Mouse (Mus musculus) liver, embryonic 13.5 days (tissue): ENCODE results near the gene Gm3594. TPM values are rescaled to one million over a fixed set of nuclear protein-coding genes. Genes with fewer than 3 reads are reported as not detected.
"Not testable (repeated sequence)": the region's sequence is repeated elsewhere in the genome, so short reads cannot be mapped to it uniquely, and the experiment has no call there.

Source experiments
- ATAC-seq: fragments of 200-750 bp; cut with Nextera tagmentation; 2 replicates; pipeline ENCODE4 v1.8.0; 2017; ENCODE audit warnings: low read depth, mild to moderate bottlenecking, moderate number of reproducible peaks, moderate library complexity
- DNase-seq: peaks from one replicate; pipeline ENCODE4 v3.0.0; 2022
- H3K27ac ChIP-seq: fragments of 300-500 bp; sonication (generic); 2 replicates; pipeline ENCODE4 v1.5.1; 2015; ENCODE audit warnings: moderate library complexity, mild to moderate bottlenecking, inconsistent platforms
- H3K27me3 ChIP-seq: fragments of 300-500 bp; sonication (generic); 2 replicates; pipeline ENCODE4 v1.6.1; 2015; ENCODE audit warnings: mild to moderate bottlenecking, inconsistent platforms
- H3K36me3 ChIP-seq: fragments of 300-500 bp; sonication (generic); 2 replicates; pipeline ENCODE4 v1.6.1; 2015; ENCODE audit warnings: mild to moderate bottlenecking, inconsistent platforms
- H3K4me1 ChIP-seq: fragments of 300-500 bp; sonication (generic); replicated peaks from 2 replicates; pipeline ENCODE4 v1.6.1; 2015; ENCODE audit warnings: inconsistent platforms
- H3K4me2 ChIP-seq: fragments of 300-500 bp; sonication (generic); 2 replicates; pipeline ENCODE4 v1.6.1; 2015; ENCODE audit warnings: inconsistent platforms, mild to moderate bottlenecking, moderate library complexity
- H3K4me3 ChIP-seq: fragments of 300-500 bp; sonication (generic); replicated peaks from 2 replicates; pipeline ENCODE4 v1.5.1; 2015; ENCODE audit warnings: mild to moderate bottlenecking, inconsistent platforms
- H3K9ac ChIP-seq: fragments of 300-500 bp; sonication (generic); 2 replicates; pipeline ENCODE4 v1.6.1; 2015; ENCODE audit warnings: mild to moderate bottlenecking, inconsistent platforms
- H3K9me3 ChIP-seq: fragments of 300-500 bp; sonication (generic); replicated peaks from 2 replicates; pipeline ENCODE4 v1.6.1; 2016; ENCODE audit warnings: inconsistent platforms
- WGBS: fragments of 180-500 bp; shearing (Covaris S2); methylation state at CpG from one replicate; pipeline ENCODE4 v1.1.7; 2015; ENCODE audit not compliant: insufficient replicate concordance; 5-methylcytosine and 5-hydroxymethylcytosine counted together
- polyA plus RNA-seq: library from polyadenylated mRNA; unstranded; fragments of >200 nt; fragmentation: Nextera tagmentation; extraction: Ambion mirVana; gene quantifications from 2 replicates; pipeline ENCODE4 v1.2.1, GENCODE M21; 2015

Gm3594 gene
- polyA plus RNA-seq = not detected in 2 replicates

DNA sequence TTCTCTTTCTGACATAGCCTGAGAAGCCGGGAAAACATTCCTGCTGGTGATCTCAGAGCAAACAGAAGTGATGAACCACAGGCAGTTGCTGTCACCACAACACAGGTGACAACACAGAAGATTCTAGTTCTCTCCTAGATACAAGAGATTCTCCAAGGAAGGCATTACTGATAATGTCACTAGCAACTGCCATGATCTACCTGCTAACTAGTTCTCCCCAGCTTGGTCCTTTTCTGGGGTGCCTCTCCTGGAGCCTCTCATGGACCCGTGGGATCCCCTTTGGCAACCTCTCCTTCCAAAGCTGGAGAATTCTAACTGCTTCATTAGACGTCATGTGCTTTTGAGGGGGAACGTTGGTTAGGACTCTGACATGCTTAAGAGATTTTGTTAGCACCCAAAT, at the start of gene Gm3594:
TSS of gene Gm3594 (minus strand) at position 101 of the 400 bp plus-strand sequence.
- not testable (repeated sequence) for DNase-seq, ATAC-seq, H3K27ac ChIP-seq, H3K9me3 ChIP-seq, H3K4me3 ChIP-seq, H3K36me3 ChIP-seq, H3K27me3 ChIP-seq, H3K9ac ChIP-seq, H3K4me1 ChIP-seq, H3K4me2 ChIP-seq
- no CpG with 5 or more reads among the region's 4 CpGs for WGBS

DNA sequence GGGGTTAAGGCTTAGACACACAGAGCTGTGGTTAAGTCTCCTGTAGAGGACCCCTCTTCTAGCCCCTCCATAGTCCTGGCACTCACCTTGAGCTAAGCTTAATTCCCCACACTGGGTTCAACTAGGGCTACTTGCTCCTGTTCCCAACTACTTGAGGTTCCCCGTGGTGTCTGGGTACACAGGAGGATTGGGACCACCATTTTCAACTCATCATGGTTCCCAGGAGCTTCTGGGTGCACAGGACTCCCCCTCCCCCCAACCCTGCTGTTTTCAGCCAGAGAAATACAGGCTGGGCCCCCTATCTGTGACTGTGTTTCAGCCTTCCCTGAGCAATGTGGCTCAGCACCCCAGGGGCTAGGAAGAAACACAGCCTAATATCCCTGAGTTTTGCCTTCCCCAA, 41.9 kb upstream of the Gm3594 start:
- not testable (repeated sequence) for H3K9ac ChIP-seq, H3K4me1 ChIP-seq, H3K4me2 ChIP-seq, DNase-seq, H3K9me3 ChIP-seq, H3K27ac ChIP-seq, H3K36me3 ChIP-seq, H3K27me3 ChIP-seq, H3K4me3 ChIP-seq, ATAC-seq
- 26% methylated on average over 1 of the region's 1 CpGs for WGBS

GRCm38 (mm10) chr14:6485541-6485940, 41.1 kb upstream of the Gm3594 start:
- not testable (repeated sequence) for H3K4me3 ChIP-seq, H3K9ac ChIP-seq, DNase-seq, H3K27me3 ChIP-seq, H3K27ac ChIP-seq, H3K36me3 ChIP-seq, H3K9me3 ChIP-seq, H3K4me1 ChIP-seq, ATAC-seq, H3K4me2 ChIP-seq
- 0% methylated on average over 1 of the region's 1 CpGs for WGBS

DNA sequence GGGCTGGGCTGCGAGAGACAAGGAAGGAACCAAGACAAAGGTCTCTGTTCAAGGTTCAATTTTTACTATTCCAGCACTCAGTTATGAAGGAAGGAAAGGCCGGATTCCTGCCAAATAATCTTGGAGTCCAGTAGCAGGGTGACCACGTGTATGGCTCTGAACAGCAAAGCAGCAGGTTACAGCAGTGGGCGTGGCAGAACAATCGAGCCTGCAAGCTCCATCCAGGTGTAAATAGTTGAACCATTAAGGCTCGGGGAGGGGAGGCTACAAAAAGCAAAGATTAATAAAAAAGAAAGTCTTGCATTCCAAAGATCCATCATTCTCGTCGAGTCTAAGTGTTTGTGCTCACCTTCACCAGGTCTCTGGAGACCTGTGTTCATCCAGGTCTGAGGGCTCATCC, 37.7 kb upstream of the Gm3594 start:
- H3K4me2 ChIP-seq, H3K9ac ChIP-seq, H3K27ac ChIP-seq, H3K36me3 ChIP-seq, H3K9me3 ChIP-seq, ATAC-seq, H3K4me3 ChIP-seq, H3K4me1 ChIP-seq, H3K27me3 ChIP-seq, DNase-seq: not testable (repeated sequence)
- WGBS = 60% methylated on average over 8 of the region's 8 CpGs

- H3K36me3 ChIP-seq, H3K27ac ChIP-seq, H3K27me3 ChIP-seq, H3K4me3 ChIP-seq, ATAC-seq, H3K4me2 ChIP-seq, H3K4me1 ChIP-seq, DNase-seq, H3K9ac ChIP-seq, H3K9me3 ChIP-seq: not testable (repeated sequence)
- WGBS = 68% methylated on average over 1 of the region's 1 CpGs
Measured at GRCm38 (mm10) chr14:6471856-6472255, 27.4 kb upstream of the Gm3594 start.

DNA sequence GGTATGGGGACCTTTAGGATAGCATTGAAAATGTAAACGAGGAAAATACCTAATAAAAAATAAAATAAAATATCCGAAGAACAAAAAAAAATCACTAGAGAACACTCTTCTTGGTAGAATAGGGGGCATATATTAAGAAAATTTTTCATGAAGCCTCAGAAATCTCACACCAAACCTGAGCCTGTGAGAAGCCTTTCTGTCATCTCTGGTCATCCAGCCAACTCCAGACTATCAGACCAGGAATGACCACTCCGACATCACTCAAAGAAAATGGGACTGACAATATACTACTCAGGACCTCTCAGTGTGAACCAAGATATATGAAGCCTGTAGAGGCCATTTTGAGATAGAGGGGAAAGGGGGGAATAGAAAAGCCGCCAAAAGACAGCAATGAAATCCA, 3.6 kb downstream of the Gm3594 start:
- not testable (repeated sequence) for H3K4me2 ChIP-seq, H3K27me3 ChIP-seq, DNase-seq, H3K27ac ChIP-seq, H3K9ac ChIP-seq, ATAC-seq, H3K4me3 ChIP-seq, H3K4me1 ChIP-seq, H3K9me3 ChIP-seq, H3K36me3 ChIP-seq
- 47% methylated on average over 3 of the region's 4 CpGs for WGBS

GRCm38 (mm10) chr14:6440206-6440605, 4.2 kb downstream of the Gm3594 start:
- not testable (repeated sequence) for H3K27me3 ChIP-seq, H3K36me3 ChIP-seq, H3K4me2 ChIP-seq, H3K9ac ChIP-seq, H3K9me3 ChIP-seq, DNase-seq, H3K4me1 ChIP-seq, H3K27ac ChIP-seq, ATAC-seq, H3K4me3 ChIP-seq
- WGBS = 63% methylated on average over 2 of the region's 5 CpGs

- not testable (repeated sequence) for DNase-seq, H3K36me3 ChIP-seq
Measured at GRCm38 (mm10) chr14:6426766-6427165, 17.6 kb downstream of the Gm3594 start.

DNA sequence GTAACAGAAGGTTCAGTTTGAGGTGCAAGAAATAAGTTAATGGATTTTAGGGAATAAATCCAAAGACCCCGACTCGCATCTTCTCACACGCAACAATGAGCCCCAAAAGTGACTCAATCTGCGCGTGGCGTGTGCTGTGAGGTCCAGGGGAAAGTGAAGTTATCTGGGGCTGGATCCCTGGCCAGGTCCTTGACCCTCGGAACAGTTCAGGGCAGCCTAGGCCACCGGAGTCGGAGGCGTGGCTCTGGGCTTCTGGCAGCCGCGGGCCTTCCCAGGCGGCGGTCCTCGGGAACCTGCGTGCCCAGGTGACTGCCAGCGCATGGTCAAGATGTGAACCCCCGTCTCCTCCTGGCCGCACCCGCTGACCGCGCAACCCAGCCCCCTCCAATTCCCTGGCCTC, 18.1 kb downstream of the Gm3594 start:
- H3K4me2 ChIP-seq, H3K9ac ChIP-seq, DNase-seq: not testable (repeated sequence)

More at GRCm38 (mm10) chr14:6426766-6427165, 17.6 kb downstream of the Gm3594 start:
- H3K9me3 ChIP-seq, H3K27me3 ChIP-seq, H3K27ac ChIP-seq, H3K4me1 ChIP-seq, ATAC-seq, H3K4me3 ChIP-seq, H3K9ac ChIP-seq, H3K4me2 ChIP-seq: not testable (repeated sequence)
- 6% methylated on average over 26 of the region's 42 CpGs for WGBS

GRCm38 (mm10) chr14:6412382-6412781, 32.0 kb downstream of the Gm3594 start, which contains the start of gene Gm3591:
Gm3591 (minus strand) TSS chr14:6412482.
- no CpG with 5 or more reads among the region's 2 CpGs for WGBS
- DNase-seq = not testable (repeated sequence)

More for the DNA sequence above, 18.1 kb downstream of the Gm3594 start:
- not testable (repeated sequence) for H3K27me3 ChIP-seq, H3K36me3 ChIP-seq, H3K4me1 ChIP-seq, H3K4me3 ChIP-seq, H3K9me3 ChIP-seq, H3K27ac ChIP-seq, ATAC-seq
- 19% methylated on average over 22 of the region's 22 CpGs for WGBS

DNA sequence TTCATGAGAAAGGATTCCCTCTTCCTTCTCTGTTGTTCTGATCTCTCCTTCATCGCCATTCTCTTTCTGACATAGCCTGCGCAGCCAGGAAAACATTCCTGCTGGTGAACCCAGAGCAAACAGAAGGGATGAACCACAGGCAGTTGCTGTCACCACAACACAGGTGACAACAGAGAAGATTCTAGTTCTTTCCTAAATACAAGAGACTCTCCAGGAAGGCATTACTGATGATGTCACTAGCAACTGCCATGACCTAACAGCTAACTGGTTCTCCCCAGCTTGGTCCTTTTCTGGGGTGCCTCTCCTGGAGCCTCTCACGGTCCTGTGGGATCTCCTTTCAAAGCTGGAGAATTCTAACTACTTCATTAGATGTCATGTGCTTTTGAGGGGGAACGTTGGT, 54.2 kb downstream of the Gm3594 start, which contains the start of gene Gm16440:
TSS of gene Gm16440 (minus strand) at position 101 of the 400 bp plus-strand sequence.
- not testable (repeated sequence) for H3K4me2 ChIP-seq, DNase-seq, H3K27ac ChIP-seq, ATAC-seq, H3K27me3 ChIP-seq, H3K9ac ChIP-seq, H3K4me1 ChIP-seq, H3K36me3 ChIP-seq, H3K4me3 ChIP-seq, H3K9me3 ChIP-seq
- 47% methylated on average over 2 of the region's 4 CpGs for WGBS

More at GRCm38 (mm10) chr14:6412382-6412781, 32.0 kb downstream of the Gm3594 start, which contains the start of gene Gm3591:
- not testable (repeated sequence) for H3K4me3 ChIP-seq, H3K4me1 ChIP-seq, H3K4me2 ChIP-seq, H3K36me3 ChIP-seq, H3K27me3 ChIP-seq, H3K27ac ChIP-seq, H3K9me3 ChIP-seq, ATAC-seq, H3K9ac ChIP-seq
